Mouse (Mus musculus) olfactory bulb, adult 2 months (tissue): ENCODE measurements at regions not wholly inside any gene's neighbourhood (a gene's known extent, or its start where the extent isn't known, plus 50 kb on each side); places are given as distances from the start of the nearest gene placed in this dataset.

ENCODE experiments used
- H3K27ac ChIP-seq: fragments of 200-500 bp; 2 replicates; pipeline ENCODE4 v1.5.1; 2012; ENCODE audit warnings: low read depth, low read length; ENCODE audit not compliant: insufficient read depth
- H3K4me1 ChIP-seq: fragments of 200-500 bp; 2 replicates; pipeline ENCODE4 v1.6.1; 2012; ENCODE audit warnings: low read length; ENCODE audit not compliant: control insufficient read depth, insufficient read depth
- H3K4me3 ChIP-seq: fragments of 200-500 bp; 2 replicates; pipeline ENCODE4 v1.5.1; 2012; ENCODE audit warnings: mild to moderate bottlenecking, low read depth, low read length, moderate library complexity; ENCODE audit not compliant: insufficient read depth
- CTCF ChIP-seq: fragments of 200-500 bp; IDR thresholded peaks from 2 replicates; pipeline ENCODE4 v1.5.1; 2012; ENCODE audit warnings: low read depth, mild to moderate bottlenecking, low read length, moderate library complexity; ENCODE audit not compliant: insufficient read depth
- POLR2A ChIP-seq: fragments of 200-500 bp; IDR thresholded peaks from 2 replicates; pipeline ENCODE4 v1.6.1; 2012; ENCODE audit warnings: mild to moderate bottlenecking, low read depth, low read length, moderate library complexity; ENCODE audit not compliant: insufficient read depth
- WGBS: fragments of 180-500 bp; shearing (Covaris S2); methylation state at CpG from one replicate; pipeline ENCODE4 v1.1.7; 2018; 5-methylcytosine and 5-hydroxymethylcytosine counted together

- H3K27ac ChIP-seq = no peak overlapping the region
- no peak overlapping the region for H3K4me3 ChIP-seq
- H3K4me1 ChIP-seq = no peaks in the 10 kb centered on the region
- no peak for TF ChIP-seq POLR2A
- no peak for TF ChIP-seq CTCF
- 89% methylated on average over 7 of the region's 7 CpGs for WGBS
These were observed 192.6 kb downstream of the Sptssa start for GRCm38 (mm10) chr12:54463806-54464205.

GRCm38 (mm10) chr12:54461411-54461810 lies 195.0 kb downstream of the Sptssa start:
- no peak overlapping the region for H3K4me3 ChIP-seq
- TF ChIP-seq POLR2A (no peak), CTCF (no peak)
- no peak overlapping the region for H3K27ac ChIP-seq
- 93% methylated on average over 3 of the region's 3 CpGs for WGBS
- no peaks in the 10 kb centered on the region for H3K4me1 ChIP-seq

DNA sequence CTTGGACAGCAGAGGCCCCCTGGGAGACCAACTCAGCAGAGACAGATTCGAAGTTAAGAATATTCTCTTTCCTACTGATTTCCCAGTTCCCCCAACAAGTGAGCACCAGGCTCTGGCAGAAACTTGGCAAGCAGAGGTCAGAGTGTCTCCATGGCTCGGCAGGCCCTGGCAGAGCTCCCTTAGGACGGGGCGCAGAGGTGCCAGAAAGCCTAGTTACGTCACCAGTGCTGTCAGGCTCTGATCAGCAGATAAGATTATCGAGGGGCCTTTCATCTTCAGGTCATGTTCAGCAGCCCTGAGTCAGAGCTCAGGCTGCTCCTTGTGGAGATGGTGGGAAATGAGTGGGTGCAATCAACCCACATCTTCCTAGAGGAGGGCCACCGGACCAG lies 196.2 kb downstream of the Sptssa start:
- Histone ChIP-seq H3K4me1 (no peaks in the 10 kb centered on the region), H3K4me3 (no peak overlapping the region), H3K27ac (no peak overlapping the region)
- TF ChIP-seq CTCF (no peak), POLR2A (no peak)
- WGBS = 53% methylated on average over 7 of the region's 7 CpGs

- Histone ChIP-seq H3K27ac (no peak overlapping the region), H3K4me3 (no peak overlapping the region), H3K4me1 (no peaks in the 10 kb centered on the region)
- TF ChIP-seq CTCF = no peak
- TF ChIP-seq POLR2A = no peak
- 44% methylated on average over 11 of the region's 11 CpGs for WGBS
These were observed 196.8 kb downstream of the Sptssa start for GRCm38 (mm10) chr12:54459462-54460134.

DNA sequence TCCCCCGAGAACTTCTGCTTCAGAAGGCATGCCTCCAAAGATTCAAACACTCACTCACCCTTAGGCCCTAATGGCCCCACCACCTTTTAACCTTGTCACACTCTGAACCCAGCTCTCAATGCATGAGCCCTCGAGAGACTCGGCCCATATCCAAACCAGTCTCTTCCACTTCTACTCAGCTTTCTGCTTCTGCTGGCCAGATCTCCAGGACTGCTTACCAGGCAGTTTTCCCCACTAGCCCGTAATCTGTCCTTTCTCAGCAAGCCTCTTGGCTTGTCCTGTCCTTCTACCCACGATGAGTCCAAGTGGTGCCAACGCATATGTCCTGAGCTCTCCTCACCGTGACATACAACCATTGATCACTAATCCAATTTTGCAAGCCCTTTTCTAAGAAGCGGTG lies 199.6 kb downstream of the Sptssa start:
- H3K27ac ChIP-seq = no peak overlapping the region
- no peaks in the 10 kb centered on the region for H3K4me1 ChIP-seq
- TF ChIP-seq POLR2A = no peak
- TF ChIP-seq CTCF = no peak
- no peak overlapping the region for H3K4me3 ChIP-seq
- WGBS = 95% methylated on average over 8 of the region's 8 CpGs

GRCm38 (mm10) chr12:54454606-54455005 lies 201.8 kb downstream of the Sptssa start:
- WGBS = 65% methylated on average over 10 of the region's 10 CpGs
- Histone ChIP-seq H3K4me1 (no peaks in the 10 kb centered on the region), H3K27ac (no peak overlapping the region), H3K4me3 (no peak overlapping the region)
- TF ChIP-seq CTCF (no peak), POLR2A (no peak)

DNA sequence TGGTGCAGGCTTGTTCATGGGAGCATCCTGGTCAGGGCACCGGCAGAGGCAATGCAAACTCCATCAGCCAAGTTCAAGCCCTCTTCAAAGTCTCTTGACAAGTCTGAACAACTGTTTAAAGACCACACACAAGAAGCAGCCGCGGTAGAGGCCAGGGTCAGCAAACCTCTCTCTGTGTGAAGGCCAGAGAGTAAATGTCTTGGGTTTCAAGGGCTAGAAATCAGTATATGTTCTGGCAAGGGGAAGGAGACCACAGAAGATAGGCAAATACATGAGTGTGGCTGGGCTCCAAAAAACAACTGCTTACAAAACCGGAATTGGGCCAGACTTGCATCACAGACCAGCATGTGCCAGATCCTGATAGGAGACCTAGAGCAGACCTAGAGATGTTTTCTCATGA lies 203.0 kb downstream of the Sptssa start:
- 83% methylated on average over 4 of the region's 4 CpGs for WGBS
- TF ChIP-seq POLR2A = no peak
- TF ChIP-seq CTCF = no peak
- Histone ChIP-seq H3K4me1 (no peaks in the 10 kb centered on the region), H3K27ac (no peak overlapping the region), H3K4me3 (no peak overlapping the region)

DNA sequence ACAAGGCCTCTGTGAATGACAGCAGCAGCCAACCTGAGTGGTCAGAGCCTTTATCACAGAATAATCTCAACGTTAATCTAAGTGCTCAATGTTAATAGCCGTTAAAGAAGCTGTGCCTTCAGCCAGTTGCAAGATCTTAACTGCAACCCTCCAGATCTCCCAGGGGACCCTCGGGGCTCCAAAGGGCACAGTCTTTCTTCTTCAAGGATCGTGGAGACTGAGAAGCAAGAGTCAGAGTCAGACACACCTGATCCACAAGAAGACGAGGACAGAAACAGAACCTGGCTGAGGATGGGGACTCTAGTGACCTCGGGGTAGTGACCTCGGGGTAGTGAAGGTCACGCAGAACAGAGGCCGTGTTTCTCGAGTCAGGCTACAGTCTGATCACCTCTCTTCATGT lies 206.0 kb downstream of the Sptssa start:
- no peak overlapping the region for H3K4me3 ChIP-seq
- TF ChIP-seq CTCF = no peak
- TF ChIP-seq POLR2A = no peak

GRCm38 (mm10) chr12:54448221-54448620 lies 208.2 kb downstream of the Sptssa start:
- H3K27ac ChIP-seq = no peak overlapping the region
- H3K4me3 ChIP-seq = no peak overlapping the region
- no peaks in the 10 kb centered on the region for H3K4me1 ChIP-seq
- TF ChIP-seq CTCF (no peak), POLR2A (no peak)
- 93% methylated on average over 2 of the region's 2 CpGs for WGBS

More for the DNA sequence above, 206.0 kb downstream of the Sptssa start:
- 86% methylated on average over 10 of the region's 10 CpGs for WGBS
- no peak overlapping the region for H3K27ac ChIP-seq
- no peaks in the 10 kb centered on the region for H3K4me1 ChIP-seq
